ENCODE assay signal across 19 mouse cellular contexts in the genomic region with DNA sequence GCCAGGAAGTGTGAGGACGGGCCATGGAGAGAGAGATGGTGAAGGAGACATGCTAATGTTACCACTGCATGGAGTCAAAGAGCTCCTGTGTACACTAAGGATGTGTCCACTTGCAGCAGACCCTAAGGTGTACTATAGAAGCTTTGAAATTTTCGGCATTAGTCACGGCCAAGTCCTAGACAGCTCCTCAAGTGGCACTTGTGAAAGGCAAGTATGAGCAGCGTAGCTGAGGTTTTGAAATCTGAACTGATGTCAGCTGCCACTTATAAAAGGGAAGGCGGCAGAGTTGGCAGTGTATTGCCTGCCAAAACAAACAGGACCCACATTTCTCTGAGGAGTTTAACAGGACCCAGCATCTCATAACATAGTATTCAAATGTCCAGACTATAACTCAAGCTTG.
DNase-seq lines count a peak whose midpoint lies in the region; ATAC-seq and TF ChIP-seq lines count a peak whose summit lies in the region.
"Had no signal": no experiment of that assay in that cellular context is flagged by ENCODE, and none has a peak within 500 bp of the region (broad histone marks: within the 10 kb centered on the region; RNA-seq: fewer than 3 reads in every experiment).

No protein-coding gene starts in this region.

- H3K4me1 ChIP-seq in midbrain, embryonic 11.5 days (ENCODE audit: control insufficient read depth, insufficient read depth, low read length): no peaks in the 10 kb centered on the region
- no peaks in the 10 kb centered on the region for H3K4me1 ChIP-seq in midbrain, embryonic 14.5 days (ENCODE audit: control insufficient read depth, insufficient read depth, low read length)
- peaks cover 8% of the 10 kb centered on the region; the same call in 1 of the 2 replicates for H3K4me1 ChIP-seq in lung, postnatal 0 days (ENCODE audit: insufficient read depth, low read depth, low read length)
- no peaks in the 10 kb centered on the region for H3K4me1 ChIP-seq in hindbrain, postnatal 0 days (ENCODE audit: insufficient read depth, low read length)
- no peaks in the 10 kb centered on the region for H3K4me1 ChIP-seq in cerebellum, adult 2 months (ENCODE audit: control insufficient read depth, insufficient read depth, low read length)
- H3K4me1 ChIP-seq: embryonic facial prominence, embryonic 12.5 days; intestine, embryonic 15.5 days had no signal

- intact Hi-C loops in gastrocnemius, adult 2 months (cut with DNase I): no loop called here
- intact Hi-C loops in left cerebral cortex, postnatal 10 days (cut with DNase I): no loop called here

- TF ChIP-seq CTCF in gastrocnemius, adult 2 months (IDR thresholded peaks at IDR 0.05): no peak
- TF ChIP-seq CTCF in lung, postnatal 0 days (IDR thresholded peaks at IDR 0.05): no peak
- no peak for TF ChIP-seq CTCF in hindbrain, postnatal 0 days (IDR thresholded peaks at IDR 0.05; ENCODE audit: low read depth)
- no peak for TF ChIP-seq CTCF in cerebellum, adult 2 months (IDR thresholded peaks at IDR 0.05; ENCODE audit: borderline replicate concordance, insufficient read depth, low read depth, low read length)

- peak overlapping the region; percentile 62 for H3K27ac ChIP-seq in gastrocnemius, adult 2 months
- H3K27ac ChIP-seq in midbrain, embryonic 11.5 days (ENCODE audit: low read depth, low read length): no peak overlapping the region
- no peak overlapping the region for H3K27ac ChIP-seq in midbrain, embryonic 14.5 days (replicated peaks; ENCODE audit: low read depth, low read length)
- H3K27ac ChIP-seq in lung, postnatal 0 days (ENCODE audit: low read length): peak overlapping the region; percentile 38
- H3K27ac ChIP-seq in hindbrain, postnatal 0 days: no peak overlapping the region
- H3K27ac ChIP-seq in cerebellum, adult 2 months (ENCODE audit: insufficient read depth, low read length): no peak overlapping the region
- H3K27ac ChIP-seq: embryonic facial prominence, embryonic 12.5 days; intestine, embryonic 15.5 days; kidney, postnatal 0 days; limb, embryonic 13.5 days; midbrain, embryonic 10.5 days had no signal

- 84% methylated on average over 5 of the region's 5 CpGs for WGBS in midbrain, embryonic 11.5 days
- 80% methylated on average over 5 of the region's 5 CpGs for WGBS in midbrain, embryonic 14.5 days
- WGBS in lung, postnatal 0 days: 29% methylated on average over 5 of the region's 5 CpGs
- WGBS in hindbrain, postnatal 0 days: 81% methylated on average over 5 of the region's 5 CpGs
- WGBS in cerebellum, adult 2 months: 77% methylated on average over 5 of the region's 5 CpGs

- H3K9ac ChIP-seq in midbrain, embryonic 11.5 days (ENCODE audit: low read length): no peak overlapping the region
- H3K9ac ChIP-seq in midbrain, embryonic 14.5 days (replicated peaks; ENCODE audit: low read length): no peak overlapping the region
- H3K9ac ChIP-seq in lung, postnatal 0 days (replicated peaks; ENCODE audit: low read depth): no peak overlapping the region
- H3K9ac ChIP-seq in hindbrain, postnatal 0 days (replicated peaks; ENCODE audit: low read length): no peak overlapping the region
- H3K9ac ChIP-seq: embryonic facial prominence, embryonic 12.5 days; forebrain, postnatal 0 days; intestine, embryonic 15.5 days; limb, embryonic 13.5 days had no signal

- H3K36me3 ChIP-seq in midbrain, embryonic 11.5 days (ENCODE audit: control insufficient read depth, insufficient read depth, low read length): no peaks in the 10 kb centered on the region
- no peaks in the 10 kb centered on the region for H3K36me3 ChIP-seq in midbrain, embryonic 14.5 days (ENCODE audit: control insufficient read depth, insufficient read depth, low read length)
- H3K36me3 ChIP-seq in lung, postnatal 0 days (ENCODE audit: insufficient read depth, low read length): no peaks in the 10 kb centered on the region
- H3K36me3 ChIP-seq in hindbrain, postnatal 0 days (ENCODE audit: insufficient read depth, low read length): no peaks in the 10 kb centered on the region
- H3K36me3 ChIP-seq: embryonic facial prominence, embryonic 12.5 days; intestine, embryonic 15.5 days; limb, embryonic 13.5 days; midbrain, embryonic 10.5 days had no signal

- DNase-seq in gastrocnemius, adult 2 months: no peak
- DNase-seq in gastrocnemius, postnatal 25 days: no peak
- peak; percentile 26 for DNase-seq in midbrain, embryonic 11.5 days (ENCODE audit: low spot score, missing footprints)
- DNase-seq in midbrain, embryonic 14.5 days: no peak
- DNase-seq in lung, postnatal 0 days (ENCODE audit: low spot score): peak; percentile 98
- DNase-seq in hindbrain, postnatal 0 days (ENCODE audit: low spot score): no peak
- DNase-seq in cerebellum, adult 2 months: no peak
- DNase-seq in left cerebral cortex, postnatal 10 days (ENCODE audit: extremely low spot score in 1 of 2, low spot score in 2 of 2): no peak
- DNase-seq: adrenal gland, postnatal 14 days; B cell, adult 2 months; cerebellum, adult 18-20 months; forebrain, postnatal 0 days had no signal

- H3K4me3 ChIP-seq in gastrocnemius, adult 2 months: no peak overlapping the region
- H3K4me3 ChIP-seq in midbrain, embryonic 11.5 days (ENCODE audit: low read depth, low read length): no peak overlapping the region
- no peak overlapping the region for H3K4me3 ChIP-seq in midbrain, embryonic 14.5 days (replicated peaks; ENCODE audit: low read depth, low read length)
- H3K4me3 ChIP-seq in lung, postnatal 0 days (ENCODE audit: low read depth, low read length): no peak overlapping the region
- H3K4me3 ChIP-seq in hindbrain, postnatal 0 days (ENCODE audit: low read length): no peak overlapping the region
- H3K4me3 ChIP-seq in cerebellum, adult 2 months (replicated peaks; ENCODE audit: insufficient read depth, low read depth, low read length): no peak overlapping the region
- H3K4me3 ChIP-seq: embryonic facial prominence, embryonic 12.5 days; intestine, embryonic 15.5 days; limb, embryonic 13.5 days; midbrain, embryonic 10.5 days had no signal

- no peak for TF ChIP-seq POLR2A in cerebellum, adult 2 months (IDR thresholded peaks at IDR 0.05; ENCODE audit: borderline replicate concordance, insufficient read depth, low read length)

- no peaks in the 10 kb centered on the region for H3K27me3 ChIP-seq in midbrain, embryonic 11.5 days (ENCODE audit: control insufficient read depth, insufficient read depth, low read length)
- H3K27me3 ChIP-seq in midbrain, embryonic 14.5 days (ENCODE audit: control insufficient read depth, insufficient read depth, low read length): no peaks in the 10 kb centered on the region
- H3K27me3 ChIP-seq in lung, postnatal 0 days (replicated peaks; ENCODE audit: insufficient read depth, low read length): no peaks in the 10 kb centered on the region
- H3K27me3 ChIP-seq in hindbrain, postnatal 0 days (ENCODE audit: insufficient read depth, low read length): no peaks in the 10 kb centered on the region
- no peaks in the 10 kb centered on the region for H3K27me3 ChIP-seq in cerebellum, adult 2 months (ENCODE audit: control insufficient read depth, insufficient read depth, low read length)
- H3K27me3 ChIP-seq: embryonic facial prominence, embryonic 12.5 days; intestine, embryonic 15.5 days; limb, embryonic 13.5 days; Patski had no signal

- ATAC-seq in midbrain, embryonic 11.5 days (ENCODE audit: low FRiP score): no peak
- no peak for ATAC-seq in midbrain, embryonic 14.5 days (ENCODE audit: low FRiP score, low TSS enrichment)
- ATAC-seq in lung, postnatal 0 days: peak; percentile 96
- ATAC-seq in hindbrain, postnatal 0 days: no peak
- ATAC-seq: activated CD4-positive, CD25-positive, alpha-beta regulatory T cell, adult 4 months; forebrain, postnatal 0 days; intestine, embryonic 15.5 days; Patski had no signal

- TF ChIP-seq EP300 in lung, postnatal 0 days (IDR thresholded peaks at IDR 0.05): peak; percentile 99

- no peaks in the 10 kb centered on the region for H3K9me3 ChIP-seq in midbrain, embryonic 11.5 days (ENCODE audit: control insufficient read depth, low read length)
- H3K9me3 ChIP-seq in midbrain, embryonic 14.5 days (ENCODE audit: control insufficient read depth, low read length): no peaks in the 10 kb centered on the region
- no peaks in the 10 kb centered on the region for H3K9me3 ChIP-seq in lung, postnatal 0 days (ENCODE audit: low read length)
- no peaks in the 10 kb centered on the region for H3K9me3 ChIP-seq in hindbrain, postnatal 0 days (ENCODE audit: low read length)
- H3K9me3 ChIP-seq: embryonic facial prominence, embryonic 12.5 days; intestine, embryonic 15.5 days; limb, embryonic 13.5 days; midbrain, embryonic 10.5 days had no signal

- no peak overlapping the region for H3K4me2 ChIP-seq in midbrain, embryonic 11.5 days
- no peak overlapping the region for H3K4me2 ChIP-seq in midbrain, embryonic 14.5 days (ENCODE audit: low read length)
- no peak overlapping the region for H3K4me2 ChIP-seq in lung, postnatal 0 days (replicated peaks; ENCODE audit: low read depth, low read length)
- H3K4me2 ChIP-seq in hindbrain, postnatal 0 days (ENCODE audit: low read depth, low read length): no peak overlapping the region
- H3K4me2 ChIP-seq: embryonic facial prominence, embryonic 12.5 days; intestine, embryonic 15.5 days; limb, embryonic 13.5 days had no signal

Comparison
In these comparisons a context has a peak if more than half of its experiments do, and no peak if none do; other contexts are left out.
1. DNase-seq: peak in midbrain, embryonic 11.5 days (single experiment) and lung, postnatal 0 days (single experiment); none in gastrocnemius, adult 2 months (single experiment), gastrocnemius, postnatal 25 days (single experiment), midbrain, embryonic 14.5 days (single experiment), hindbrain, postnatal 0 days (single experiment), cerebellum, adult 2 months (0 of 2) and left cerebral cortex, postnatal 10 days (0 of 2).
2. H3K27ac ChIP-seq: peak in gastrocnemius, adult 2 months (single experiment) and lung, postnatal 0 days (single experiment); none in midbrain, embryonic 11.5 days (single experiment), midbrain, embryonic 14.5 days (single experiment), hindbrain, postnatal 0 days (single experiment) and cerebellum, adult 2 months (single experiment).